Mouse (Mus musculus) liver, postnatal 0 days (tissue): ENCODE data around the gene Cep112. TPM values are rescaled to one million over a fixed set of nuclear protein-coding genes. Genes with fewer than 3 reads are reported as not detected.

Experiments used
- ATAC-seq: fragments of 200-750 bp; cut with Nextera tagmentation; 2 replicates; pipeline ENCODE4 v1.8.0; 2017; ENCODE audit warnings: mild to moderate bottlenecking, moderate library complexity
- DNase-seq: peaks from one replicate; pipeline ENCODE4 v3.0.0-alpha.2; 2016
- H3K27ac ChIP-seq: fragments of 300-500 bp; sonication (generic); 2 replicates; pipeline ENCODE4 v1.5.1; 2014; ENCODE audit warnings: antibody characterized with exemption, moderate library complexity, mild to moderate bottlenecking, low read depth
- H3K27me3 ChIP-seq: fragments of 300-500 bp; sonication (generic); 2 replicates; pipeline ENCODE4 v1.6.1; 2014; ENCODE audit warnings: low read length, control low read depth, mixed read lengths; ENCODE audit not compliant: insufficient read depth
- H3K36me3 ChIP-seq: fragments of 300-500 bp; sonication (generic); replicated peaks from 2 replicates; pipeline ENCODE4 v1.6.1; 2014; ENCODE audit warnings: mild to moderate bottlenecking, control low read depth, low read length, moderate library complexity, mixed read lengths; ENCODE audit not compliant: insufficient read depth
- H3K4me1 ChIP-seq: fragments of 300-500 bp; sonication (generic); 2 replicates; pipeline ENCODE4 v1.6.1; 2014; ENCODE audit warnings: antibody characterized with exemption, mild to moderate bottlenecking, control low read depth; ENCODE audit not compliant: insufficient read depth
- H3K4me2 ChIP-seq: fragments of 300-500 bp; sonication (generic); 2 replicates; pipeline ENCODE4 v1.6.1; 2014; ENCODE audit warnings: low read depth, mild to moderate bottlenecking, low read length, moderate library complexity, mixed read lengths
- H3K4me3 ChIP-seq: fragments of 300-500 bp; sonication (generic); 2 replicates; pipeline ENCODE4 v1.5.1; 2014; ENCODE audit warnings: low read depth, low read length
- H3K9ac ChIP-seq: fragments of 300-500 bp; sonication (generic); replicated peaks from 2 replicates; pipeline ENCODE4 v1.6.1; 2014; ENCODE audit warnings: mild to moderate bottlenecking, moderate library complexity
- H3K9me3 ChIP-seq: fragments of 300-500 bp; sonication (generic); 2 replicates; pipeline ENCODE4 v1.6.1; 2016; ENCODE audit warnings: mild to moderate bottlenecking, control low read depth, low read length, mixed read lengths
- CTCF ChIP-seq: sonication (generic); IDR thresholded peaks from 2 replicates; pipeline ENCODE4 v1.5.1; 2016; ENCODE audit warnings: antibody characterized with exemption, low read depth
- EP300 ChIP-seq: IDR thresholded peaks from 2 replicates; pipeline ENCODE4 v1.6.1; 2016; ENCODE audit warnings: antibody characterized with exemption, low read depth, mild to moderate bottlenecking
- WGBS: fragments of 180-500 bp; shearing (Covaris S2); extraction: QIAGEN DNeasy Blood & Tissue Kit; methylation state at CpG from one replicate; pipeline ENCODE4 v1.1.7; 2014; ENCODE audit not compliant: insufficient replicate concordance; 5-methylcytosine and 5-hydroxymethylcytosine counted together
- polyA plus RNA-seq: library from polyadenylated mRNA; unstranded; fragments of >200 nt; fragmentation: Nextera tagmentation; extraction: Ambion mirVana; gene quantifications from 2 replicates; pipeline ENCODE4 v1.2.1, GENCODE M21; 2015

Gene Cep112
- polyA plus RNA-seq, 1 experiment from 2014 or later = 1.1 TPM

DNA sequence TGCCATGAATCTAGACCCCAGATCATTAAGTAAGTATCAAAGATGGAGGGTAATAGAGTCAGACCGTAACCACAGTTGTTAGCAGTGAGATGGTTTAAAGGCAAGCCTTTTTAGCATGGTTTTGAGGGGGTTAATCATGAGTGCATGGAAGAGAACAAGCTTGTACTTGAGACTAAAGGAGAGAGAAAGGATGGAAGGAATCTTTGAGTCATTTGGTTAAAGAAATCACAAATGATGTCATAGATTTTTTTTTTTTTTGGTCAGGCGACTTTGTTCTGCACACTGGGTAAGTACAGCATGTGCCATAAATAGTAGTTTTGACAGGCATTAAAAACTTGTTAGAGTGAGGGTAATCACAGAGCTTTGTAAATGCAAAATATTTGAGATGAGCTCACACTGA lies 212.8 kb downstream of the Cep112 start:
- no peak for ATAC-seq
- WGBS = 64% methylated on average over 2 of the region's 2 CpGs

GRCm38 (mm10) chr11:108655574-108655973 lies 230.6 kb downstream of the Cep112 start:
- Histone ChIP-seq H3K27ac (no peak overlapping the region), H3K36me3 (no peaks in the 10 kb centered on the region), H3K9me3 (no peaks in the 10 kb centered on the region), H3K4me1 (no peaks in the 10 kb centered on the region), H3K9ac (no peak overlapping the region), H3K27me3 (no peaks in the 10 kb centered on the region), H3K4me3 (no peak overlapping the region), H3K4me2 (no peak overlapping the region)
- ATAC-seq = no peak
- 63% methylated on average over 2 of the region's 2 CpGs for WGBS
- no peak for DNase-seq
- TF ChIP-seq CTCF = no peak

More for the DNA sequence above, 212.8 kb downstream of the Cep112 start:
- H3K27me3 ChIP-seq = no peaks in the 10 kb centered on the region
- H3K9ac ChIP-seq = no peak overlapping the region
- H3K9me3 ChIP-seq = no peaks in the 10 kb centered on the region
- no peaks in the 10 kb centered on the region for H3K4me1 ChIP-seq
- no peak for TF ChIP-seq CTCF
- H3K4me3 ChIP-seq = no peak overlapping the region
- H3K4me2 ChIP-seq = no peak overlapping the region
- H3K27ac ChIP-seq = no peak overlapping the region
- H3K36me3 ChIP-seq = no peaks in the 10 kb centered on the region
- DNase-seq = no peak

GRCm38 (mm10) chr11:108682014-108682413 lies 257.0 kb downstream of the Cep112 start:
- Histone ChIP-seq H3K4me1 (no peaks in the 10 kb centered on the region), H3K4me2 (no peak overlapping the region), H3K9me3 (no peaks in the 10 kb centered on the region), H3K9ac (no peak overlapping the region), H3K36me3 (no peaks in the 10 kb centered on the region), H3K27ac (no peak overlapping the region), H3K27me3 (no peaks in the 10 kb centered on the region), H3K4me3 (no peak overlapping the region)
- TF ChIP-seq CTCF = no peak
- no peak for TF ChIP-seq EP300
- WGBS = 80% methylated on average over 3 of the region's 3 CpGs
- no peak for DNase-seq
- no peak for ATAC-seq

GRCm38 (mm10) chr11:108696563-108696962 lies 271.6 kb downstream of the Cep112 start:
- Histone ChIP-seq H3K4me3 (no peak overlapping the region), H3K27me3 (no peaks in the 10 kb centered on the region), H3K4me1 (no peaks in the 10 kb centered on the region), H3K27ac (no peak overlapping the region), H3K4me2 (no peak overlapping the region), H3K9ac (no peak overlapping the region), H3K9me3 (no peaks in the 10 kb centered on the region), H3K36me3 (no peaks in the 10 kb centered on the region)
- ATAC-seq = 0 out of 2 replicates have a peak, but pooled peaks have one; percentile 25
- no peak for TF ChIP-seq CTCF
- DNase-seq = no peak
- WGBS = 30% methylated on average over 4 of the region's 4 CpGs

DNA sequence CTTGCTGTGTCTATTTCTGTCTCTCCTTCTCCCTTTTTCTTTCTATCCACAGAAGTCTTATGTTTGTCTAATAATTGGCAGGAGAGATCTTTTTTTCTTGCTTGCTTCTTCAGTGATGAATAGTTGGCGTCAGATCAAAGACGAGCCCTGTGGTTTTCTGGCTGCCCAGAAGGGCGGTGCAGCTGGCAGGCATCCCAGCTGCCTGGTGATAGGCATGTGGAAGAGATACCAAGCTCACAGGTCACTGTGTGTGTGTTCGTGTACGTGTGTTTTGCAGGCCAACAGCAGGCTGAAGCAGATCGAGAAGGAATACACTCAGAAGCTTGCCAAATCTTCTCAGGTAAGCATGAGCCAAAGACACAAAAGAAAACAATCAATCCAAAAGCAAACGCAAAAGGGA lies 327.3 kb downstream of the Cep112 start:
- TF ChIP-seq EP300 (no peak), CTCF (no peak)
- Histone ChIP-seq H3K36me3 (no peaks in the 10 kb centered on the region), H3K9ac (no peak overlapping the region), H3K27me3 (no peaks in the 10 kb centered on the region), H3K27ac (no peak overlapping the region), H3K9me3 (no peaks in the 10 kb centered on the region), H3K4me3 (no peak overlapping the region), H3K4me1 (no peaks in the 10 kb centered on the region), H3K4me2 (no peak overlapping the region)
- WGBS = 26% methylated on average over 7 of the region's 7 CpGs
- DNase-seq (peak; percentile 64), ATAC-seq (peak; percentile 84)

GRCm38 (mm10) chr11:108752765-108753164 lies 327.8 kb downstream of the Cep112 start:
- 71% methylated on average over 2 of the region's 2 CpGs for WGBS
- H3K9ac ChIP-seq = no peak overlapping the region
- DNase-seq = no peak
- H3K27me3 ChIP-seq = no peaks in the 10 kb centered on the region
- ATAC-seq = peak; percentile 62; the same call in 1 of the 2 replicates
- TF ChIP-seq EP300 = no peak
- H3K4me1 ChIP-seq = no peaks in the 10 kb centered on the region
- no peaks in the 10 kb centered on the region for H3K36me3 ChIP-seq
- no peaks in the 10 kb centered on the region for H3K9me3 ChIP-seq
- no peak overlapping the region for H3K4me2 ChIP-seq
- no peak overlapping the region for H3K27ac ChIP-seq
- no peak overlapping the region for H3K4me3 ChIP-seq
